Mouse (Mus musculus) CD8-positive naive resting alpha-beta T cell, adult 57 days (primary cell): ENCODE data around the gene Ang5. TPM values are rescaled to one million over a fixed set of nuclear protein-coding genes. Genes with fewer than 3 reads are reported as not detected.

Experiments used
- total RNA-seq: library from RNA; stranded (reverse); gene quantifications from one replicate; pipeline ENCODE4 v1.2.4, GENCODE M21; 2023

Ang5 gene
- not detected for total RNA-seq

GRCm38 (mm10) chr14:43956769-43957168 is at the start of gene Ang5:
Gene Ang5 (plus strand): TSS chr14:43957069.

GRCm38 (mm10) chr14:43923459-43923858 is 33.4 kb upstream of the Ang5 start, which contains the start of gene Ear10:
Gene Ear10 (minus strand): TSS chr14:43923559.

GRCm38 (mm10) chr14:43924688-43925403 is 32.0 kb upstream of the Ang5 start, which contains the start of gene Gm8113:
Gene Gm8113 (plus strand): TSS chr14:43925390.

GRCm38 (mm10) chr14:44002169-44002568 is 45.3 kb downstream of the Ang5 start, which contains the start of gene Ang6:
Gene Ang6 (minus strand): TSS chr14:44002269.

Other genes starting within 250 kb of the Ang5 start
- not detected for gene Gm16506, start 229.6 kb upstream of the Ang5 start, total RNA-seq
- gene Gm6526, start 209.2 kb upstream of the Ang5 start, total RNA-seq, result not detected
- not detected for gene Gm8180, start 172.3 kb upstream of the Ang5 start, total RNA-seq
- not detected for gene Ear1, start 81.6 kb upstream of the Ang5 start, total RNA-seq
- not detected for gene Ear10, start 33.5 kb upstream of the Ang5 start, total RNA-seq
- gene Gm8113, start 31.7 kb upstream of the Ang5 start, total RNA-seq, result not detected
- not detected for gene Ang6, start 45.2 kb downstream of the Ang5 start, total RNA-seq
- 1.3 TPM for gene Ear2, start 145.6 kb downstream of the Ang5 start, total RNA-seq
- not detected for gene Gm3327, start 166.8 kb downstream of the Ang5 start, total RNA-seq
- not detected for gene Gm8212, start 240.6 kb downstream of the Ang5 start, total RNA-seq